Mouse (Mus musculus): ENCODE data around the gene Olfr520. TPM values are rescaled to one million over a fixed set of nuclear protein-coding genes. Genes with fewer than 3 reads are reported as not detected.

Olfr520 gene
- polyA plus RNA-seq (2012; rRNA removed) = not detected in 2 replicates

GRCm38 (mm10) chr7:99729973-99730372, at the start of gene Olfr520:
Gene Olfr520, plus strand, starts transcription at chr7:99730273.

GRCm38 (mm10) chr7:99711166-99711565, 18.9 kb upstream of the Olfr520 start, which contains the start of gene Slco2b1:
Gene Slco2b1, minus strand, starts transcription at chr7:99711340.

GRCm38 (mm10) chr7:99763207-99763606, 33.1 kb downstream of the Olfr520 start, which contains the start of gene Olfr521:
Gene Olfr521, plus strand, starts transcription at chr7:99763507.

Other genes starting within 250 kb of the Olfr520 start
- gene Rps3, start 246.5 kb upstream of the Olfr520 start, polyA plus RNA-seq (2012; rRNA removed) = 799 and 859 TPM in 2 replicates
- 64.8 and 65.7 TPM in 2 replicates for gene Arrb1, start 194.8 kb upstream of the Olfr520 start, polyA plus RNA-seq (2012; rRNA removed)
- 1.5 and 1.8 TPM in 2 replicates for gene Tpbgl, start 103.2 kb upstream of the Olfr520 start, polyA plus RNA-seq (2012; rRNA removed)
- gene Slco2b1, start 18.9 kb upstream of the Olfr520 start, polyA plus RNA-seq (2012; rRNA removed) = 7.0 and 7.1 TPM in 2 replicates
- not detected in 2 replicates for gene Olfr521, start 33.2 kb downstream of the Olfr520 start, polyA plus RNA-seq (2012; rRNA removed)
- gene Neu3, start 98.1 kb downstream of the Olfr520 start, polyA plus RNA-seq (2012; rRNA removed) = 1.8 and 1.9 TPM in 2 replicates
- 0.80 and 0.82 TPM in 2 replicates for gene Xrra1, start 128.8 kb downstream of the Olfr520 start, polyA plus RNA-seq (2012; rRNA removed)
- gene Spcs2, start 133.2 kb downstream of the Olfr520 start, polyA plus RNA-seq (2012; rRNA removed) = 87.3 and 92.5 TPM in 2 replicates